Mouse (Mus musculus): Measurements from ENCODE around the gene Fstl3. TPM values are rescaled to one million over a fixed set of nuclear protein-coding genes. Genes with fewer than 3 reads are reported as not detected.
"Not testable (repeated sequence)": the region's sequence is repeated elsewhere in the genome, so short reads cannot be mapped to it uniquely, and the experiment has no call there.

Fstl3 gene
- total RNA-seq, 2 experiments from 2014 or later = 1.3 to 2.2 TPM

- no peak for DNase-seq
- intact Hi-C loops (cut with DNase I; ENCODE audit: low total_unique reads) = no loop called here
These were observed 20.4 kb upstream of the Fstl3 start for GRCm38 (mm10) chr10:79756660-79757059.

- intact Hi-C loops (cut with DNase I; ENCODE audit: low total_unique reads); DNase-seq: not testable (repeated sequence)
These were observed 17.4 kb upstream of the Fstl3 start for GRCm38 (mm10) chr10:79759675-79760074.

DNA sequence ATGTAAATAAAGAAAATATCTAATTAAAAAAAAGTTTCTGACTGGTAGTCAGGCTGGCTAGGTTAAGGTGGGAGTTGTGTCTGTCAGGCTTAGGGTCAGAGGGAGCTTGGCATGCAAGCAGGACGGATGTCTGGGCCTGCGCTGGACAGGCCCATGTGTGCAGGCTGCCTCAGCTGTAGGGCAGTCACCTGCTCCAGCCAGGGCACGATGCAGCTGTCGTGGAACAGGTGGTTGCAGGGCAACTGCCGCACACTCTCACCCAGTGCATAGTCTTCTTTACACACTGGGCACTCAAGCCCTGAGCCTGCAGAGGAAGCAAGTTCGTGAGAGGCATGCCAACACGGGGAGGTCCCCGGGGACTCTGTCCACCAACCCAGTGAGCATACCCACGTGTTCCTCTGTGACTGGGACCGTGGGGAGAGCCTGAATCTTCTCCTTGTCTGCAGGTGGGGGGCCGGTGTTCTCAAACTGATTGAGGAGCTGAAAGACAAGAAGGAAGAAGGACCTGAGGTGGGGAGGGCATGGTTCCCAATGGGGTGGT, 16.4 kb upstream of the Fstl3 start:
- intact Hi-C loops (cut with DNase I; ENCODE audit: low total_unique reads) = no loop called here
- DNase-seq = no peak

- no peak for DNase-seq
- intact Hi-C loops (cut with DNase I; ENCODE audit: low total_unique reads) = no loop called here
These were observed 14.2 kb upstream of the Fstl3 start for GRCm38 (mm10) chr10:79762875-79763274.

- DNase-seq = no peak
- intact Hi-C loops (cut with DNase I; ENCODE audit: low total_unique reads) = no loop called here
These were observed 12.8 kb upstream of the Fstl3 start for GRCm38 (mm10) chr10:79764234-79764633.

- DNase-seq = no peak
- intact Hi-C loops (cut with DNase I; ENCODE audit: low total_unique reads) = no loop called here
These were observed 11.8 kb upstream of the Fstl3 start for GRCm38 (mm10) chr10:79765228-79765745.

- intact Hi-C loops (cut with DNase I; ENCODE audit: low total_unique reads) = no loop called here
These were observed 11.0 kb upstream of the Fstl3 start for GRCm38 (mm10) chr10:79766001-79766507.

DNA sequence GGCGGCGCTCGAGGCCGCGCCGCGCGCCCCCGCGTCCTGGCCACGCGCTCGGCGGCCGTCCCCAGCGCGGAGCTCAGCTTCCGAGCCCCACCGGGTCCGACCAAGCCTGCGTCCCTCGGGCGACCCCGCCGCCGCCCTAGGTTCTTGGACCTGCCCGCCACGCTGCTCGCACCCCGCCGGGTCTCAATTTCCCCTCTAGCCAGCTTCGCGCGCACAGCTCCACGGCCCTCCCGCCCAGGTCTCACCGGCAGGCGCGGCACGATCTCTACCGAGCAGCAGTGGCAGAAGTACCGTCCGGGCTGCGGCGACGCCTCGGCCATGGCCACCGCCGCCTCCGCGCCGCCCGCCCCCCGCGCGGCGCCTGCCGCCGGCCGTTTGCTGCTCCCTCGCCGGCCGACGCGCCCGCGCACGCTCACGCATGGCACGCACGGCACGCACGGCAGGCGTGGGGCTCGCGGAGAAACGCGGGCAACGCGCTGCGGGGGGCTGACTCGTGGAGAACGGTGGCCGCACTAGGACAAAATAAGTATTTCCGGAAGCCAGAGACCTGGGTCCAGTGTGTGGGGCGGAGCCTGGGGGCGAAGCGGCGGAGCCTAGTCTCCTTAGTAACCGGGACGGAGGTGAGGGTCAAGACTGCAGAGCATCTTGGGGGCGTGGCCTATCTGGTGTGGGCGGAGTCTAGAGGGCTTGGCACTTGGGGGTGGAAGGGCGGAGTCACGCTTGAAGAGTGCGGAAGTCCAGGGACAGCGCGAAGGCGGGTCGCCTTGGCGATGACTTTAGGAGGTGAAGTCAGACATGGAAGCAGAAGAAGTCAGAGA, 10.4 kb upstream of the Fstl3 start, which contains the start of gene Rnf126:
TSS of gene Rnf126 (minus strand) at position 445 of the 818 bp plus-strand sequence.
- peak; percentile 98 for DNase-seq
- intact Hi-C loops (cut with DNase I; ENCODE audit: low total_unique reads) = no loop called here

More at GRCm38 (mm10) chr10:79766001-79766507, 11.0 kb upstream of the Fstl3 start:
- no peak for DNase-seq

- intact Hi-C loops (cut with DNase I; ENCODE audit: low total_unique reads) = loop anchor here (2.0 kb wide), 1 partner anchor 21 kb away; no protein-coding TSS in a partner anchor
- DNase-seq = peak; percentile 93
These were observed 9.5 kb upstream of the Fstl3 start for GRCm38 (mm10) chr10:79767372-79768244.

- intact Hi-C loops (cut with DNase I; ENCODE audit: low total_unique reads) = loop anchor here (2.0 kb wide), 1 partner anchor 20 kb away; no protein-coding TSS in a partner anchor
- peak; percentile 58 for DNase-seq
These were observed 8.7 kb upstream of the Fstl3 start for GRCm38 (mm10) chr10:79768400-79768799.

DNA sequence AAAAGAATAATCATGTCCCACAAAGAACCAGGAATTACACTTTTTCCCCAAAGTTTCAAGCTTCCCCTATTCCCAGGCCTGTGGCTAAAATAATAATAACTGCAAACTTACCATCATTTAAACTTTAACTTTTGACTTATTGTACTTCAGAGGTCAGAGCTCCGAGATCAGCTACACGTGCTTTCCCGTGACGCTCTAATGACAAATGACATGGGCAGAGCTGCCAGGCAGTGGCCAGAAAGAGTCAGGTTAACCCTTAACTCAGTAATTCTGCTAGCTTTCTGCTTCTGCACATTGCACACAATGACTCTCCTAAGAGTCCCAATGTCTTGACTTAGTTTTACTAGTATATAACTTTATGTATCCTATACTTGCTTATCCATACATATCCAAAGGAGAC, 7.7 kb upstream of the Fstl3 start:
- intact Hi-C loops (cut with DNase I; ENCODE audit: low total_unique reads) = loop anchor here (2.0 kb wide), 1 partner anchor 19 kb away; no protein-coding TSS in a partner anchor
- no peak for DNase-seq

- DNase-seq = no peak
These were observed 4.8 kb upstream of the Fstl3 start for GRCm38 (mm10) chr10:79772320-79772719.

DNA sequence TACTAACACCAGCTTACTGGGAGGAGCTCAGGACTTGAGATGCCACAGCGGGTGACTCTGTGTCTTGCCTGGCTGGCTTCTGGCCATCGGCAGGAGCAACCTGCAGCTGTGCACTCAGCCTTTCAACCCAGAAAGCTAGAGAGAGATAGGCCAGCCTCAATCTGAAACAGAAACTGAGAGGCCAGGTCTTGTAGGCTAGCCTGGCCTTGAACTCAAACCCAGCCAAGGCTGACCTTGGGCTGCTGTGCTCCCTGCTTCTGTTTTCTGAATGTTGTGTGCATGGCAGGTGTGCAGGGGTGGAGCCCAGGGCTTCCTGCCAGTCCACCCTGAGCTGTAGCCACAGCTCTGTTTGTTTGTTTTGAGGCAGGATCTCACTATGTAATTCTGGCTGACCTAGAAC, 3.9 kb upstream of the Fstl3 start:
- DNase-seq = no peak
- intact Hi-C loops (cut with DNase I; ENCODE audit: low total_unique reads) = no loop called here

More at GRCm38 (mm10) chr10:79772320-79772719, 4.8 kb upstream of the Fstl3 start:
- intact Hi-C loops (cut with DNase I; ENCODE audit: low total_unique reads) = no loop called here

- intact Hi-C loops (cut with DNase I; ENCODE audit: low total_unique reads) = no loop called here
- DNase-seq = no peak
These were observed 2.4 kb upstream of the Fstl3 start for GRCm38 (mm10) chr10:79774486-79775279.

DNA sequence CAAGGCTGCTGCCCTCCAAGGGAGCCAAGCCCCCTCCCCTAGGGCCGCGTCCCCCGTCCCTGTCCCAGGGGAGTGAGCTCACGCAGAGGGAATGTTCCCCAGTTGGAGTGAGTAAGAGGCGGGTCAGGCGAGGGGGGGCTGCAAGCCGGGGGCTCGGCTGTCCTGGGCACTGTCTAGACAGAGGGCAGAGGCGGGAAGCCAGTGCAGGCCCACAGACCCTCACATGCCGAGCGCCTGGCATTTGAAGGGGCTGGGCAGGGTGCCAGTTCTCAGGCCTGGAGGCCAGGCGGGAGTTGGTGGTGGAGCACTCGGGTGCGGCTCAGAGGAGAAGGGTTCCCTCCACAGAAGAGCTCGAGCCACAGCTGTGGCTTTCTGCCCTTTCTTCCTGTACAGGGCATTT, 934 bp downstream of the Fstl3 start:
- intact Hi-C loops (cut with DNase I; ENCODE audit: low total_unique reads) = no loop called here
- no peak for DNase-seq

DNA sequence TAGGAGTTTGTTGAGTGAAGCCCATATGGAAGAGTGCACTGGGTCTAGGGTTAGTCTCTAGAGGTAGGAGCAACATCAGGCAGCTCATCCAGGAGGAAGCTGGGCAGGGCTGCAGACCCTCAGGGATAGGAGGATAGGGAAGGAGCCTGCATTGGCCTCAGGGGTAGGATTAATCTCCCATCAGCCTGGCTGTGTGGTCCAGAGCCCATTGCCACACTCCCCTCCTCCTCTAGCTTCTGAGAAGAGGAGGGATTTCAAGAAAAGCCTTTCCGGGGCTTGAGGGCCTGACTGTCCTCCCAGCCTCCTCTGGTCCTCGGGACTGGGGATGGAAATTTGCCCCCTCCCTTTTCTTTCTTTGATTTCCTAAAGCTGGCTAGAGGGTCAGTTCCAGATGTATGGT, 2.1 kb downstream of the Fstl3 start:
- intact Hi-C loops (cut with DNase I; ENCODE audit: low total_unique reads) = no loop called here
- no peak for DNase-seq

DNA sequence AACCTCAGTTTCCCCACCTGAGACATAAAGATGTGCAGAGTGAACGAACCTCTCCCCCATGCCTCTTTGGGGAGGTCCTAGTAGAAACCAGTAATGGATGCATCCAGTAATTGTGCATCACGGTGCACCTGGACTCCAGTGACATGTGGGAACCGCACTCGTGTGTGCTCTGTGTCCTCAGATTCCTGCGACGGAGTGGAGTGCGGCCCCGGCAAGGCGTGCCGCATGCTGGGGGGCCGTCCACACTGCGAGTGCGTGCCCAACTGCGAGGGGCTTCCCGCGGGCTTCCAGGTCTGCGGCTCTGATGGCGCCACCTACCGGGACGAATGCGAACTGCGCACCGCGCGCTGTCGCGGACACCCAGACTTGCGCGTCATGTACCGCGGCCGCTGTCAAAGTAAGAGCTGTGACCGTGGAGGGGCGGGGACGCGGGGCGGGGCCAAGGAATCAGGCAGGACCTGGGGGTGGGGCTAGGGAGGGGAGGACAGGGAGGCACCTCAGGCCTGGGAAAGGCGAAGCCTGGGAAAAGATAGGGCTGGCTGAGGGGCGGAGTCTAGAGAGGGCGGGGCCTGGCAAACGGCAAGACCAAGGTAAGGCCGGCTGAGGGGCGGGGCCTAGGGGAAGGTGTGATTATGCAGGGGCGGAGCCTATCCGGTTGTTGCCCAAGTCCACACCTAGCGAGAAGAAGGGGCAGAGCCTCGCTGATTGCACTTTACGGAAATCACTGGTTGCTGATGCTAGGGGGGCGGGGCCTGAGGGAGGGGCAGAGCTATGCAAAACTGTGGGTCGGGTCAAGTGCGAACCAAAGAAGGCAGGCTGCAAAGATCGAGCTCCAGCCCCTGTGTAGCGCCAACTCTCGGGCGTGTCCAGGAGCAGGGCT, 3.0 kb downstream of the Fstl3 start:
- DNase-seq = peak; percentile 91
- intact Hi-C loops (cut with DNase I; ENCODE audit: low total_unique reads) = no loop called here

DNA sequence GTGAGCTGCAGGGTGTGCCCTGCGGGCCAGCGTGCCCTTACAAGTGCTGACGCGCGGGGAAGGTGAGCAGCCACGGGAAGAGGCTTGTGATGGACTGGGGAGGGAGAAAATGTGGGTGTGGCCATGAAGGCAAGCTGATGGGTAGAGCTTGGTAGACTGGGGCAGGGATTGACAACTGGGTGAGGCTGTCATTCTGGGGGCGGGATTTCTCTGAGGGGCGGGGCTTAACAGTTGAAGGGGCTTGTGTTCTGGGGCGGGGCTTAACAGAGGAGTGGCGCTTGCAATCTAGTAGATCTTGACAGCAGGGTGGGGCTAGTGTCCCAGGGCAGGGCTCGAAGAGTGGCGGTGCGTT, 3.6 kb downstream of the Fstl3 start:
- intact Hi-C loops (cut with DNase I; ENCODE audit: low total_unique reads) = no loop called here
- no peak for DNase-seq
